ENCODE assay signal across 24 mouse cellular contexts in genomic region chr7:118120654-118121053, GRCm38 (mm10). TPM values are rescaled to one million over a fixed set of nuclear protein-coding genes. Genes with fewer than 3 reads are reported as not detected.
DNase-seq lines count a peak whose midpoint lies in the region; ATAC-seq and TF ChIP-seq lines count a peak whose summit lies in the region.
"Had no signal": no experiment of that assay in that cellular context is flagged by ENCODE, and none has a peak within 500 bp of the region (broad histone marks: within the 10 kb centered on the region; RNA-seq: fewer than 3 reads in every experiment).

No protein-coding gene starts in this region.

- H3K36me3 ChIP-seq in forebrain, embryonic 10.5 days (replicated peaks) = peaks cover 74% of the 10 kb centered on the region
- H3K36me3 ChIP-seq in forebrain, embryonic 16.5 days (ENCODE audit: control insufficient read depth, insufficient read depth) = peaks cover 24% of the 10 kb centered on the region
- peaks cover 55% of the 10 kb centered on the region for H3K36me3 ChIP-seq in hindbrain, embryonic 13.5 days
- H3K36me3 ChIP-seq in hindbrain, embryonic 16.5 days (ENCODE audit: control insufficient read depth, insufficient read depth, low read length) = peaks cover 30% of the 10 kb centered on the region
- H3K36me3 ChIP-seq in kidney, postnatal 0 days (ENCODE audit: insufficient read depth, low read length) = peaks cover 28% of the 10 kb centered on the region; the same call in 1 of the 2 replicates
- H3K36me3 ChIP-seq in lung, embryonic 16.5 days (ENCODE audit: control insufficient read depth, insufficient read depth, low read length) = peaks cover 47% of the 10 kb centered on the region

- no peak overlapping the region for H3K4me3 ChIP-seq in forebrain, embryonic 10.5 days
- no peak overlapping the region for H3K4me3 ChIP-seq in forebrain, embryonic 16.5 days (replicated peaks; ENCODE audit: low read length)
- H3K4me3 ChIP-seq in hindbrain, embryonic 13.5 days = no peak overlapping the region
- no peak overlapping the region for H3K4me3 ChIP-seq in hindbrain, embryonic 16.5 days (ENCODE audit: low read length)
- H3K4me3 ChIP-seq in kidney, postnatal 0 days (replicated peaks; ENCODE audit: low read depth, low read length) = no peak overlapping the region
- H3K4me3 ChIP-seq in lung, embryonic 16.5 days (ENCODE audit: low read length) = no peak overlapping the region
- H3K4me3 ChIP-seq: embryonic facial prominence, embryonic 10.5 days; embryonic facial prominence, embryonic 15.5 days; forebrain, embryonic 13.5 days; heart, embryonic 13.5 days; liver, embryonic 13.5 days; stomach, embryonic 15.5 days had no signal

- H3K27ac ChIP-seq in forebrain, embryonic 10.5 days = no peak overlapping the region
- no peak overlapping the region for H3K27ac ChIP-seq in forebrain, embryonic 16.5 days (ENCODE audit: low read length)
- H3K27ac ChIP-seq in hindbrain, embryonic 13.5 days = 0 out of 2 replicates have a peak overlapping the region, but pooled peaks have one; percentile 15
- no peak overlapping the region for H3K27ac ChIP-seq in hindbrain, embryonic 16.5 days (ENCODE audit: low read depth, low read length)
- peak overlapping the region; percentile 77 for H3K27ac ChIP-seq in kidney, postnatal 0 days
- H3K27ac ChIP-seq in lung, embryonic 16.5 days (ENCODE audit: low read length) = peak overlapping the region; percentile 95
- H3K27ac ChIP-seq: embryonic facial prominence, embryonic 10.5 days; embryonic facial prominence, embryonic 15.5 days; forebrain, embryonic 13.5 days; hindbrain, embryonic 14.5 days; liver, embryonic 13.5 days; stomach, embryonic 15.5 days had no signal

- H3K4me2 ChIP-seq in forebrain, embryonic 16.5 days (ENCODE audit: low read length) = no peak overlapping the region
- H3K4me2 ChIP-seq in hindbrain, embryonic 13.5 days = no peak overlapping the region
- H3K4me2 ChIP-seq in hindbrain, embryonic 16.5 days (ENCODE audit: low read length) = no peak overlapping the region
- H3K4me2 ChIP-seq in kidney, postnatal 0 days (ENCODE audit: low read length) = no peak overlapping the region
- no peak overlapping the region for H3K4me2 ChIP-seq in lung, embryonic 16.5 days (ENCODE audit: low read depth, low read length)
- H3K4me2 ChIP-seq: embryonic facial prominence, embryonic 15.5 days; forebrain, embryonic 13.5 days; heart, embryonic 13.5 days; hindbrain, embryonic 14.5 days; liver, embryonic 13.5 days; lung, embryonic 14.5 days; stomach, embryonic 15.5 days had no signal

- H3K27me3 ChIP-seq in forebrain, embryonic 10.5 days (ENCODE audit: poor library complexity, severe bottlenecking) = no peaks in the 10 kb centered on the region
- no peaks in the 10 kb centered on the region for H3K27me3 ChIP-seq in forebrain, embryonic 16.5 days (replicated peaks; ENCODE audit: control insufficient read depth, insufficient read depth, low read length)
- H3K27me3 ChIP-seq in hindbrain, embryonic 13.5 days = no peaks in the 10 kb centered on the region
- no peaks in the 10 kb centered on the region for H3K27me3 ChIP-seq in hindbrain, embryonic 16.5 days (replicated peaks; ENCODE audit: control insufficient read depth, insufficient read depth, low read length)
- no peaks in the 10 kb centered on the region for H3K27me3 ChIP-seq in kidney, postnatal 0 days (ENCODE audit: insufficient read depth, low read length)
- no peaks in the 10 kb centered on the region for H3K27me3 ChIP-seq in lung, embryonic 16.5 days (ENCODE audit: control insufficient read depth, insufficient read depth, low read depth, low read length)
- H3K27me3 ChIP-seq: embryonic facial prominence, embryonic 15.5 days; forebrain, embryonic 13.5 days; heart, embryonic 13.5 days; liver, embryonic 13.5 days; stomach, embryonic 15.5 days had no signal

- no peak for TF ChIP-seq CTCF in kidney, postnatal 0 days (IDR thresholded peaks at IDR 0.05; ENCODE audit: low read depth)

- H3K9me3 ChIP-seq in forebrain, embryonic 10.5 days = no peaks in the 10 kb centered on the region
- no peaks in the 10 kb centered on the region for H3K9me3 ChIP-seq in forebrain, embryonic 16.5 days (ENCODE audit: control insufficient read depth, low read length)
- no peaks in the 10 kb centered on the region for H3K9me3 ChIP-seq in hindbrain, embryonic 13.5 days
- no peaks in the 10 kb centered on the region for H3K9me3 ChIP-seq in hindbrain, embryonic 16.5 days (ENCODE audit: control insufficient read depth, low read length)
- no peaks in the 10 kb centered on the region for H3K9me3 ChIP-seq in kidney, postnatal 0 days (replicated peaks; ENCODE audit: low read length)
- H3K9me3 ChIP-seq in lung, embryonic 16.5 days (ENCODE audit: control insufficient read depth, low read length) = no peaks in the 10 kb centered on the region
- H3K9me3 ChIP-seq: embryonic facial prominence, embryonic 10.5 days; embryonic facial prominence, embryonic 15.5 days; forebrain, embryonic 13.5 days; G1E; heart, embryonic 13.5 days; liver, embryonic 13.5 days; stomach, embryonic 15.5 days had no signal

- 83% methylated on average over 1 of the region's 1 CpGs for WGBS in forebrain, embryonic 10.5 days
- WGBS in forebrain, embryonic 16.5 days = 71% methylated on average over 1 of the region's 1 CpGs
- WGBS in hindbrain, embryonic 13.5 days = 85% methylated on average over 1 of the region's 1 CpGs
- 94% methylated on average over 1 of the region's 1 CpGs for WGBS in hindbrain, embryonic 16.5 days
- 77% methylated on average over 1 of the region's 1 CpGs for WGBS in kidney, postnatal 0 days
- 71% methylated on average over 1 of the region's 1 CpGs for WGBS in lung, embryonic 16.5 days

- no peak overlapping the region for H3K9ac ChIP-seq in forebrain, embryonic 16.5 days (replicated peaks; ENCODE audit: low read depth, low read length)
- no peak overlapping the region for H3K9ac ChIP-seq in hindbrain, embryonic 13.5 days
- no peak overlapping the region for H3K9ac ChIP-seq in hindbrain, embryonic 16.5 days (ENCODE audit: low read depth, low read length)
- 0 out of 2 replicates have a peak overlapping the region, but pooled peaks have one; percentile 18 for H3K9ac ChIP-seq in kidney, postnatal 0 days (ENCODE audit: low read depth, low read length)
- H3K9ac ChIP-seq in lung, embryonic 16.5 days (ENCODE audit: low read length) = no peak overlapping the region
- H3K9ac ChIP-seq: embryonic facial prominence, embryonic 15.5 days; forebrain, embryonic 13.5 days; heart, embryonic 13.5 days; hindbrain, embryonic 14.5 days; liver, embryonic 13.5 days; lung, embryonic 14.5 days; stomach, embryonic 15.5 days had no signal

- no peak for ATAC-seq in forebrain, embryonic 16.5 days
- ATAC-seq in hindbrain, embryonic 13.5 days (ENCODE audit: low FRiP score) = no peak
- ATAC-seq in hindbrain, embryonic 16.5 days = no peak
- no peak for ATAC-seq in kidney, postnatal 0 days (replicated peaks; ENCODE audit: low FRiP score, low read depth)
- no peak for ATAC-seq in lung, embryonic 16.5 days (ENCODE audit: low read depth)
- ATAC-seq: forebrain, embryonic 13.5 days had no signal

- peak; percentile 3 for DNase-seq in forebrain, embryonic 10.5 days (ENCODE audit: extremely low spot score, low spot score)
- DNase-seq in kidney, postnatal 0 days (ENCODE audit: low spot score) = no peak
- no peak for DNase-seq in kidney, adult 9 months
- DNase-seq in lung, adult 18-20 months = no peak
- DNase-seq: adrenal gland, adult 8-10 months; cerebellum, adult 2 months; cerebellum, postnatal 14 days; gastrocnemius, postnatal 14 days; heart, postnatal 4 days; layer of hippocampus, adult 9-11 months; liver, embryonic 13.5 days; lung, embryonic 14.5 days; midbrain, embryonic 14.5 days had no signal

- H3K4me1 ChIP-seq in forebrain, embryonic 10.5 days = peaks cover 26% of the 10 kb centered on the region
- H3K4me1 ChIP-seq in forebrain, embryonic 16.5 days (replicated peaks; ENCODE audit: control insufficient read depth, insufficient read depth, low read length) = 0 out of 2 replicates have a peak, but pooled peaks cover 3% of the 10 kb centered on the region
- no peaks in the 10 kb centered on the region for H3K4me1 ChIP-seq in hindbrain, embryonic 13.5 days (replicated peaks)
- no peaks in the 10 kb centered on the region for H3K4me1 ChIP-seq in hindbrain, embryonic 16.5 days (ENCODE audit: control insufficient read depth, insufficient read depth, low read depth, low read length)
- H3K4me1 ChIP-seq in kidney, postnatal 0 days (replicated peaks; ENCODE audit: insufficient read depth, low read length) = 0 out of 2 replicates have a peak, but pooled peaks cover 3% of the 10 kb centered on the region
- H3K4me1 ChIP-seq in lung, embryonic 16.5 days (replicated peaks; ENCODE audit: control insufficient read depth, insufficient read depth, low read length) = peaks cover 17% of the 10 kb centered on the region
- H3K4me1 ChIP-seq: embryonic facial prominence, embryonic 15.5 days had no signal

RNA-seq across cellular contexts. Expression of gene Rps15a, which starts 4.7 kb away (rescaled TPM):
- 655 and 667 TPM in 2 replicates for polyA plus RNA-seq in forebrain, embryonic 10.5 days (2016; fragmentation: Nextera tagmentation; extraction: Ambion mirVana)
- 414 and 460 TPM in 2 replicates for polyA plus RNA-seq in forebrain, embryonic 16.5 days (2015; fragmentation: Nextera tagmentation; extraction: Ambion mirVana)
- 513 and 522 TPM in 2 replicates for polyA plus RNA-seq in hindbrain, embryonic 13.5 days (2015; fragmentation: Nextera tagmentation; extraction: Ambion mirVana)
- 313 and 317 TPM in 2 replicates for polyA plus RNA-seq in hindbrain, embryonic 16.5 days (2015; fragmentation: Nextera tagmentation; extraction: Ambion mirVana)
- polyA plus RNA-seq in kidney, postnatal 0 days (2015; fragmentation: Nextera tagmentation; extraction: Ambion mirVana) = 837 and 1,074 TPM in 2 replicates
- 779 and 791 TPM in 2 replicates for polyA plus RNA-seq in lung, embryonic 16.5 days (2015; fragmentation: Nextera tagmentation; extraction: Ambion mirVana)

RNA-seq across cellular contexts. Expression of gene Arl6ip1, which starts 8.8 kb away (rescaled TPM):
- 495 and 509 TPM in 2 replicates for polyA plus RNA-seq in forebrain, embryonic 10.5 days (2016; fragmentation: Nextera tagmentation; extraction: Ambion mirVana)
- 497 and 550 TPM in 2 replicates for polyA plus RNA-seq in forebrain, embryonic 16.5 days (2015; fragmentation: Nextera tagmentation; extraction: Ambion mirVana)
- 571 and 593 TPM in 2 replicates for polyA plus RNA-seq in hindbrain, embryonic 13.5 days (2015; fragmentation: Nextera tagmentation; extraction: Ambion mirVana)
- 497 and 635 TPM in 2 replicates for polyA plus RNA-seq in hindbrain, embryonic 16.5 days (2015; fragmentation: Nextera tagmentation; extraction: Ambion mirVana)
- 534 and 547 TPM in 2 replicates for polyA plus RNA-seq in kidney, postnatal 0 days (2015; fragmentation: Nextera tagmentation; extraction: Ambion mirVana)
- 530 and 633 TPM in 2 replicates for polyA plus RNA-seq in lung, embryonic 16.5 days (2015; fragmentation: Nextera tagmentation; extraction: Ambion mirVana)

Comparison
In these comparisons a context has a peak if more than half of its experiments do, and no peak if none do; other contexts are left out.
1. H3K27ac ChIP-seq: peak in hindbrain, embryonic 13.5 days (single experiment), kidney, postnatal 0 days (single experiment) and lung, embryonic 16.5 days (single experiment); none in forebrain, embryonic 10.5 days (single experiment), forebrain, embryonic 16.5 days (single experiment) and hindbrain, embryonic 16.5 days (single experiment).